Mouse (Mus musculus) hindbrain, embryonic 16.5 days (tissue): ENCODE measurements at regions not wholly inside any gene's neighbourhood (a gene's known extent, or its start where the extent isn't known, plus 50 kb on each side); places are given as distances from the start of the nearest gene placed in this dataset.

ENCODE experiments used
- ATAC-seq: fragments of 200-750 bp; cut with Nextera tagmentation; 2 replicates; pipeline ENCODE4 v1.8.0; 2017; ENCODE audit warnings: moderate TSS enrichment, moderate library complexity
- H3K27ac ChIP-seq: fragments of 300-500 bp; sonication (generic); 2 replicates; pipeline ENCODE4 v1.5.1; 2014; ENCODE audit warnings: low read depth, mild to moderate bottlenecking, control low read depth, low read length, moderate library complexity
- H3K27me3 ChIP-seq: fragments of 300-500 bp; sonication (generic); replicated peaks from 2 replicates; pipeline ENCODE4 v1.6.1; 2014; ENCODE audit warnings: low read length; ENCODE audit not compliant: control insufficient read depth, insufficient read depth
- H3K36me3 ChIP-seq: fragments of 300-500 bp; sonication (generic); 2 replicates; pipeline ENCODE4 v1.6.1; 2014; ENCODE audit warnings: mild to moderate bottlenecking, low read length, moderate library complexity, mixed read lengths; ENCODE audit not compliant: control insufficient read depth, insufficient read depth
- H3K4me1 ChIP-seq: fragments of 300-500 bp; sonication (generic); 2 replicates; pipeline ENCODE4 v1.6.1; 2014; ENCODE audit warnings: low read depth, low read length; ENCODE audit not compliant: control insufficient read depth, insufficient read depth
- H3K4me2 ChIP-seq: fragments of 300-500 bp; sonication (generic); 2 replicates; pipeline ENCODE4 v1.6.1; 2014; ENCODE audit warnings: mild to moderate bottlenecking, low read length, control low read depth, moderate library complexity
- H3K4me3 ChIP-seq: fragments of 300-500 bp; sonication (generic); 2 replicates; pipeline ENCODE4 v1.5.1; 2014; ENCODE audit warnings: mild to moderate bottlenecking, low read length, control low read depth, moderate library complexity
- H3K9ac ChIP-seq: fragments of 300-500 bp; sonication (generic); 2 replicates; pipeline ENCODE4 v1.6.1; 2014; ENCODE audit warnings: low read depth, mild to moderate bottlenecking, control low read depth, low read length, moderate library complexity
- H3K9me3 ChIP-seq: fragments of 300-500 bp; sonication (generic); 2 replicates; pipeline ENCODE4 v1.6.1; 2014; ENCODE audit warnings: mild to moderate bottlenecking, low read length, moderate library complexity; ENCODE audit not compliant: control insufficient read depth
- WGBS: fragments of 180-500 bp; shearing (Covaris S2); extraction: QIAGEN DNeasy Blood & Tissue Kit; methylation state at CpG from one replicate; pipeline ENCODE4 v1.1.7; 2014; 5-methylcytosine and 5-hydroxymethylcytosine counted together

DNA sequence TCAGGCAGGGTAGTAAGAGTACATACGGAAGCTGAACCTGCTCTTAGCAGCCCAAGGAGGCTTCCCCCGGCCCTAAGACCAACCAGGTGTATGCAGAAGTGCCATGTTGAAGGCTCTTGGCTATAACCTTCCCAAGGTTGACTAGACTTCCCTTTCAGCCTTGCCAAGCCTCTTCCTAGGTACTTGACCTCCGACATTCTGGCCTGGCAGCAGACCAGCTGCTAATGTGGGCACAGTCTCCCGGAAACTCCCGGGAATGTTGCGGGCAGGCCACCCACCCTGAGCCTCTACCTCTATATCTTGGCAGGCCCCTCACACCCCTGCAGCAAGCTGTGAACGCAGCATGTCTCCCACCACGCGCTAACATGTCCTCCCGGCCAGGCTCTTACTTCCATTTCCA, 201.1 kb downstream of the Thbs2 start:
- Histone ChIP-seq H3K36me3 (no peaks in the 10 kb centered on the region), H3K4me2 (no peak overlapping the region), H3K27me3 (no peaks in the 10 kb centered on the region), H3K27ac (no peak overlapping the region), H3K9me3 (no peaks in the 10 kb centered on the region), H3K4me3 (no peak overlapping the region), H3K4me1 (no peaks in the 10 kb centered on the region), H3K9ac (no peak overlapping the region)
- WGBS = 80% methylated on average over 10 of the region's 10 CpGs
- ATAC-seq = no peak

DNA sequence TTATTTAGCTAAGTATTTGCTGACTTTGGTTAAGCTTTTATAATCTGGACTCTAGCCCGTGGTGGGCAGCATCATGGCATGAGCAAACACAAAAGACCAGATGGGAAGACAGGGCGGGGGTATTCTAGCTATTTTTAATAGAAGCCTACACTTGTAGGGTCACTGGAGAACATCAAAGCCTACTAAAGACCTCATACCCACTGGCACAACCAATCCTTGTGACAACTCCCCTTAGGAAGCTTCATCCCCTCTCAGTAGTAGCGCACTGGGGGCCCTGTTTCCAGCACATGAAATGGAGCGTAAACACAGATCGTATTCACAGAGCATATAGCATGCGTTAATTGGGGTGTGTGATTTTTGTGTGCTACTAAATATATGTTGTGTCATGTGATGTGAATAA, 202.4 kb downstream of the Smoc2 start:
- H3K27me3 ChIP-seq = no peaks in the 10 kb centered on the region
- H3K9me3 ChIP-seq = peaks cover 5% of the 10 kb centered on the region; the same call in 1 of the 2 replicates
- no peak overlapping the region for H3K9ac ChIP-seq
- no peak for ATAC-seq
- H3K4me3 ChIP-seq = no peak overlapping the region
- H3K4me1 ChIP-seq = no peaks in the 10 kb centered on the region
- no peak overlapping the region for H3K27ac ChIP-seq
- no peaks in the 10 kb centered on the region for H3K36me3 ChIP-seq
- WGBS = 82% methylated on average over 6 of the region's 6 CpGs
- no peak overlapping the region for H3K4me2 ChIP-seq

DNA sequence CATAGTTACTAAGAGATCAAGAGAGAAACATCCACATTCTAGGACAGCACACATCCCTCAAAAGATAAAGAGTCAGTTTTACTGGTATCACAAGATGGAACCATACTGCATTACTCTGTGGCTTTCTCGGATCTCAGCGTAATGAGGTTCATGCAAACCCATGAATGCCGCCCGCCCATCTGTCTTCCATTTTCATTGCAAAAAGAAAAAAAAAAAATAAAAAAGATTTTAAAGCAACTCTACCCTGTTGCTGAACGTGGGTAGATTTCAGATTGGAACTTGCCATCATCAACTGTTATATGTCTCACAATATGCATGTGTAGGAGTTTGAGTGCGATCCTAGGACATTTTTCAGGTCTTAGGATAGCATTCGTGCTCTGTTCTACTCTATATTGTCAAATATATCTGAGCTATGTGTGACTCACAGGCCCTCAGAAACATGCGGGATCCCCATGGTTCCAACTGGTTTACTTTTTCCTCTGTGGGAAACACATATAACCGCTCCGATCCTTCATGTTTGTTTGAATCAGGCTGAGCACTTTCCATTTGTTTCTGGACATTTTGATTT, 199.7 kb downstream of the Smoc2 start:
- H3K9ac ChIP-seq = no peak overlapping the region
- no peaks in the 10 kb centered on the region for H3K36me3 ChIP-seq
- no peak overlapping the region for H3K4me3 ChIP-seq
- H3K27ac ChIP-seq = no peak overlapping the region
- H3K4me1 ChIP-seq = no peaks in the 10 kb centered on the region
- 91% methylated on average over 10 of the region's 10 CpGs for WGBS
- no peak for ATAC-seq
- peaks cover 5% of the 10 kb centered on the region; the same call in 1 of the 2 replicates for H3K9me3 ChIP-seq
- H3K4me2 ChIP-seq = no peak overlapping the region
- H3K27me3 ChIP-seq = no peaks in the 10 kb centered on the region

DNA sequence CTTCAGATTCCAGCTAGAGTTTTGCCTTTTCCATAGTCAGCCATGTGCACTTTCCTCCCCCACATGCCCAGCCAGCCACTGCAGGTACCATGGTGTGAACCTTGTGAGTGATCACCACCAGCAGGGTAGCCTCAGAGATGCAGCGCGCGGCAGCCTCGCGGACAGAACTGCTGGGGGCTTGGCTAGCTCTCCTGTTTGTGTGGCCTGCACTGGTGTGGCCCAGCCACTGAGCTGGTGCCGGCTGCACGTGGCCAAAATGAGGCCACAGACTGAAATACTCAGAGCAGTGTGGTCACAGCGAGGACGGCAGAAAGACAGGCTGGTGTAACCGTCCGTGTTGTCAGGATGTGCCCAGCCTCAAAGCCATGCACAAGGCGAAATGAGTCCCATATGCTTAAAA, 197.4 kb downstream of the Smoc2 start:
- no peaks in the 10 kb centered on the region for H3K9me3 ChIP-seq
- no peak overlapping the region for H3K4me2 ChIP-seq
- H3K4me1 ChIP-seq = no peaks in the 10 kb centered on the region
- H3K27me3 ChIP-seq = no peaks in the 10 kb centered on the region
- no peak overlapping the region for H3K27ac ChIP-seq
- H3K9ac ChIP-seq = no peak overlapping the region
- ATAC-seq = no peak
- no peaks in the 10 kb centered on the region for H3K36me3 ChIP-seq
- H3K4me3 ChIP-seq = no peak overlapping the region
- 83% methylated on average over 12 of the region's 12 CpGs for WGBS

DNA sequence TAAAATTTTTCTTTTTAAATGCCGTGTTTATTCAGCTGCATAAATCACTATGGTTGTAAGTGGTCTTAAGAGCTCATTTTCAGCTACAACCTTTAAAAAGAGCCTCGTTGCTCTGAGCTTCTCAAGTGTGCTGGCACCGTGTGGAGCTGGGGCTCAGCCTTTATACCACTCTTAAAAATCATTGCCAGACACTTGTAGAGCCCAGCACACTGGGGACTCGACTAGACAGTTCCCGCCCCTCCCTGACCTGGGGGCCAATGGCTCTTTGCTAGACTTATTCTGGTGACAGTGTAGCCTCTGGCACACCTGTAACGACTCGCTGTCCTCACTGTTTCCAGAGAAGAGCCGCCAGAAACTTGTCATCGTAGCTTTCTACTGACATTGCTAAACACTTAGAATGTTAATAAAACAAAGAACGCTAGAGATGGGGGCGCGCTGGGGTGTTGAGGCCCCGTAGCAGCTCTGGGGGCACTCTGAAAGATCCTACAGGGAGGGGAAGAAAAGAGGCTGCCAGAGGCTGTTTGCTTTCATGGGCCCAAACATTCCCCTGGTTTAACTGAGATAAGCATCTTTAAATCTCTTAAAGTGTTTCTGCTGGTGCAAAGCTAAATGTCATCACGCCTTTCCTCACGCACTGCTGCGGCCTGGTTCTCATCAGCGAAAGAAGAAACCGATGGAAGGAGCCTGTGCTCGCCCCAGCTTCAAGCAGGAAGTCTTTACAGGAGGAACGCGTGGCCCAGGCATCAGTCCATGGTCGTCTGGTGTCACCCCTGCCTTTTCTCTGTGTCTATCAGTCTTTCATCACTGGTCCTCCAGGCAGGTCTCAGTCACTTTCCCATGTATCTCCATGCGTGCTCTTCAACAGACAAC, 196.7 kb downstream of the Smoc2 start:
- ATAC-seq = no peak
- 77% methylated on average over 23 of the region's 23 CpGs for WGBS

DNA sequence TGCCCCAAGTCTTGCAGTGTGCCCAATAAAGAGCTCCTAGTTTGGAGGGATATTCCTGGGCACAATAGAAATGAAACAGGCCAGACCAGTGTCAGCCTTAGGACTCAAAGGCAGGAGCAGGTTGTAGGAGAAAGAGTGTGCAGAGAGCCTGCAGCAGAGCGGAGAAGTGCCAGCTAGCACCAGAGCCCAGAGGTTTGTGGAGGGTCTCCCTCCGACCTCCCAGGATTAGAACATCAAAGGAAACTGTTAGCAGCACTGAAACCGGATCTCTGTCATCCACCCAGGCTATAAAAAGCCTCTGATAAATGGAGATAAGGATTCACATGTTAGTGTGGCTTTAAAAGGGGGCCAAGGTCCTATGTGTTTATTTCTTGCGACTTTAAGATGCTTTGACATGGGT, 196.0 kb downstream of the Smoc2 start:
- Histone ChIP-seq H3K27ac (no peak overlapping the region), H3K4me2 (no peak overlapping the region), H3K4me1 (no peaks in the 10 kb centered on the region), H3K9me3 (no peaks in the 10 kb centered on the region), H3K4me3 (no peak overlapping the region), H3K27me3 (no peaks in the 10 kb centered on the region), H3K9ac (no peak overlapping the region), H3K36me3 (no peaks in the 10 kb centered on the region)
- 50% methylated on average over 4 of the region's 4 CpGs for WGBS
- ATAC-seq = no peak

More for the DNA sequence above, 196.7 kb downstream of the Smoc2 start:
- H3K9me3 ChIP-seq = no peaks in the 10 kb centered on the region
- H3K4me1 ChIP-seq = no peaks in the 10 kb centered on the region
- no peak overlapping the region for H3K27ac ChIP-seq
- no peak overlapping the region for H3K4me3 ChIP-seq
- no peak overlapping the region for H3K4me2 ChIP-seq
- no peaks in the 10 kb centered on the region for H3K27me3 ChIP-seq
- H3K9ac ChIP-seq = no peak overlapping the region
- H3K36me3 ChIP-seq = no peaks in the 10 kb centered on the region

DNA sequence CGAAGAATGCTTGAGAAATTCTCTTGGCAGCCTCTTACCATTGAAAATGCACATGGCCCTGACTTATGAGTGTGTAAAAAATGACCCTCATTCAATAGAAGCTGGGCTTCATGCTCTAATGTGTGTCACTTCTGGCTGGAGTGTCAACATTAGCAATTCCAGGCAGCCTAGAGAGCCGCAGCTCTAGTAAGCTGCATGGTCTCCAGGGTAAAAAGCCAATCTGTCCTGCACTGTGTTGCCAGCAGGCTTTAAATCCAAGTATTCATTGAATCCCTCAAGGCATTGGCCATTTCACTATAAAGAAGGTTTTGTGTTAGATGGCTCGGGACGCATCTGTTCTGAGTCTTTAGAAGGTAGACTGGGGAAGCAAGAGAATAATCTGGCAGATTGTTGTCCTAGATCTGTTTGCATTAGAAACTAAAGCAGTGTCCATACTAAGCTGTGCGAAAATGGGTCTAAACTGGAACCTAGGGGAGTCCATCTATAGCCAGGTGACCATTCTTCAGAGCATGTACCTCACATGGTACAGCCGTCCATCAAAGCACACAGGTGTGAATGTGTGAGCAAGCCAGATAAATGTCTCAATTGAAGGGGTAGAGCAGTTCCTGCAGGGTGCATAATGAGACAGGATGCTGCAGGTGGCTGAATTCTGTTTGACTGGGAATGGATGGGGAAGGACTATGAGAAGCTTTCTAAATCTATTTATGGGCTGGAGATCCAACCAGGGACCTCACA, 189.6 kb downstream of the Smoc2 start:
- H3K4me3 ChIP-seq = no peak overlapping the region
- H3K4me2 ChIP-seq = no peak overlapping the region
- peak; percentile 86 for ATAC-seq
- H3K9me3 ChIP-seq = no peaks in the 10 kb centered on the region
- peaks cover 11% of the 10 kb centered on the region for H3K4me1 ChIP-seq
- no peak overlapping the region for H3K27ac ChIP-seq
- H3K36me3 ChIP-seq = no peaks in the 10 kb centered on the region
- WGBS = 38% methylated on average over 6 of the region's 6 CpGs
- H3K9ac ChIP-seq = no peak overlapping the region
- no peaks in the 10 kb centered on the region for H3K27me3 ChIP-seq

DNA sequence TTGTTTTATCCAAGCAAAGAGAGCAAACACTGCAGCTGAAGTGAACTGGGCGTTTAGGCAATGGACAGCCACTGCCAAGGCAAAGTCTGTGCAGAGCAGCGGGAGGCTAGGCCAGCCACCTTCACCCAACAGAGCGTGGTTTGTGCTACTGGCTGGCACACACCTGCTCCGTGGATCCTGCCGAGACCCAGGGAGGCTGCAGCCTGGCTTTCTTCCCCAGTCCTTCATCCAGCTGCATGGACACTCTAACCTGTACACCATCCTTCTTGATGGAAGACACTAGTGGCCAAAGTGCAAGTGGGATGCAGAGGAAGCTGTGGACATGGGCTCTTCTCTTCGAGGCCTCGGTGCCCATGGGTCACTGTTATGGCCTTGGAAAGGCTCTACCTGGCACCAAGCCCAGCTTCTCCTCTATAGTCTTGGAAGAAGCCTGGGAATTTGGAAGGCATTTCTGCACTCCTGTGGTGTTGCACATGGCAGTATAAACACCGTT, 176.0 kb downstream of the Smoc2 start:
- Histone ChIP-seq H3K4me3 (no peak overlapping the region), H3K4me2 (no peak overlapping the region), H3K27ac (0 out of 2 replicates have a peak overlapping the region, but pooled peaks have one; percentile 21), H3K36me3 (no peaks in the 10 kb centered on the region), H3K9ac (no peak overlapping the region), H3K27me3 (no peaks in the 10 kb centered on the region), H3K9me3 (no peaks in the 10 kb centered on the region), H3K4me1 (peaks cover 9% of the 10 kb centered on the region; the same call in 1 of the 2 replicates)
- peak; percentile 89 for ATAC-seq
- 56% methylated on average over 8 of the region's 8 CpGs for WGBS
